Mouse (Mus musculus) c-Kit-negative CD71-positive TER-119-positive erythroid progenitor cells, embryonic 14.5 days (primary cell): ENCODE data around the gene Hoxb6.

Source experiments
- DNase-seq: peaks from one replicate; pipeline ENCODE4 v3.0.0-alpha.2; 2013; ENCODE audit warnings: low read depth, low spot score

Gene Hoxb6

DNA sequence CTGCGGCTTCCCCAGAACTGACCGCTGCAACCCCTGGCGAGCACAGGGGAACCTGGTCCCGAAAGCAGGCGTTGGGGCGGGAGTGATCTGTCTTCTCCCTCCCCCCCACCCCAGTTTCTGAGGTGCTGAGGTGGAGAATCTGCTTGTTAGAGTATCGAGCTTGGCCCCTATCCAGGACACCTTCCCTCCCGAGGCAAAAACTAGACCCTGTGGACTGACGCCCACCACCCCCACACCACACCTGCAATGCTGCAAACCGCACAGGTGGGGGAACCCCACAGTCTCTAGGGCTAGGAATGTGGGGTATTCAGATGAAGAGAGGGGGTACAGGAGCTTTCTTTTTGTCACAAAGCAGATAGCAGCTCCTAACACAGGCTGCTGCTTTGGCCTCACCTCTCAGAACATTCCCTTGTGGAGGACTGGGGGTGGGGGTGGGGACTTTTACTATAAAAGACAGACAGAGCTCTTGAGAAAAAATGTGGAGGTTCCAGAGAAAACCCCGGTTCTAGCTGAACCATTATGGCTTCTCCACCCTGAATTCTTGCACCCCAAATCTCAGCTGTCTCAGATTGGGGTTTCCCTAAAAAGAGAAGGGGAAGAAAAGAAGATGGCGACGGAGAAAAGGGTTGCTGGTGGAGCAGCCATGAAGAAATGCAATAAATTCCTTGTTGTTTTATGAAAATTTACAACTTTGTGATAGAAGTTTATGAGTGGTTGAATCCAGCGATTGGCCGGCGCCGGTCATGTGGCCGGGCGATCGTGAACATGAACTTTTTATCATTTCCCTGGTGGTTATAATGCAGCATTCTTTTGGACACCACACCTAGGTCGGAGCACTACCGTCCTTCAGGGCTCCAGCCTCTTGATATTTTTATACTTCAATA is at the start of gene Hoxb6:
Gene Hoxb6, plus strand, starts transcription at position 796 of the 884 bp plus-strand sequence.
- DNase-seq, result no peak

DNA sequence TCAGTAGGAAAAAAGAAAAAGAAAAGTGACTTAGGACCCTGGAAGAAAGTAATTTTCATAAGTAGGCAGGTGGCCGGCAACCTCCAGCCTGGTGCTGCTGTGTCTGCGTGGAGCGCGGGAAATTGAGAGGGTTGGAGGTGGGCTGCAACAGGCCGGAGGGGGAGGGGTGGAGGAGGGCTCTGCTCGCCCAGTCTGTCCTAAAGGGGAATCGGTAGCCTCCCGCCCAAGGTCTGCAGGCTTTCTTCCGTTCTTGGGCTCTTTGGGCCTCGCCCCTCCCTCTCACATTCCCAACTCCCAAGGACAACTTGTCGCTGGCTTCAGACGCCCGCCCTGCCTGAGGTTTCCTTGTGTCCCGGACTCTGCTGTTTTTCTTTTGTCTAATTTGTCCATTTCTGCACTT is 41.4 kb upstream of the Hoxb6 start:
- DNase-seq, result no peak

DNA sequence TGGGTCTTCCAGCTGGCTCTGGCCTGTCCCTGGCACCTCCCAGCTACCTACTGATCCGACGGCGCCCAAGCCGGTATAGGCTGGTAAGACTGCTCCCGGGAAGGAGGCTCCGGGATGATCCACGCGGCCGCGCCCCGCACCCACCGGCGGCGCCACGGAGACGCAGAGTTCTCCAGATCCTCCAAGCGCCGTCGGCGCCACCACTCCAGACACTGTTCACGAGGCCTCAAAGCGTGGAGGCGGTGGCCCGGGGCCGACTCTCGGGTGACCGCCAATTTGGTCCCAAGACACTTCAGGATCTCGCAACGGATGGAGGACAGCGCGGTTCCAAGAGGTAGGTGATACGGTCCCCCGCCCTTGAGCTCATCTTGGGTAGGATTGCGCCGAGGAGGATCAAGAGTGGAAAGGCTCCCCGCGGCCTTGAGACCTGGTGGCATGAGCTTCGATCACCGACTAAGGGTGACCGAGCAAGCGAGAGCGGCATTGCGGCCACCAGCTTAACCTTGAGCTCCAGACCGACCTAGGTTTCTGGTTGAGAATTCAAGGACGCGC is 40.7 kb upstream of the Hoxb6 start:
- no peak for DNase-seq

DNA sequence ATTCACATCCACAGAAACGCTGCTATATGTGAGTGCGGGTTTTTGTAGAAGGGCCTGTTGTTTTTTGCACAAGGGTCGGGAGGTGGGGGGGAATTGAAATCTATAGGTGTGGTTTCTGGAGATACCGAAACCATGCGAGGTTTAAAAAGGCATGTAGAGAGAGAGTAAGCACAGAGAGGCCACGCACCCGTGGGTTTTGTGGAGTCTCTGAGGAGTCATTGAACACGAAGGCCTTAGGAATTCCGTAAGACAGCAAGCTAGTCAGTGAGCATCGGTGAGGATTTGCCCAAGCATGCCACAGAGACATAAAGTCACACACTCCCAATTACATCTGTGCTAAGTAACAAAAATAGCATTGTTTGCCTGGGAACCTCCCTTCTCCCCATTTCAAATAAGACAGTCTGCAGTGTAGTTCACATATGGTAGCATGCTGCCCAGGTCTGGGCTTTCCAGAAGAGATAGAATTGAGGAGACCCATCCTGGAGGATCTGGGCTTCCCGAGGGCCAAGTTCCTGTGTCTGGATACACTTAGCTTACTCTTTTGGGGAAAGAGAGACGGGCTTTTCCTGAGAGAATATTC is 39.6 kb upstream of the Hoxb6 start:
- DNase-seq, result no peak

DNA sequence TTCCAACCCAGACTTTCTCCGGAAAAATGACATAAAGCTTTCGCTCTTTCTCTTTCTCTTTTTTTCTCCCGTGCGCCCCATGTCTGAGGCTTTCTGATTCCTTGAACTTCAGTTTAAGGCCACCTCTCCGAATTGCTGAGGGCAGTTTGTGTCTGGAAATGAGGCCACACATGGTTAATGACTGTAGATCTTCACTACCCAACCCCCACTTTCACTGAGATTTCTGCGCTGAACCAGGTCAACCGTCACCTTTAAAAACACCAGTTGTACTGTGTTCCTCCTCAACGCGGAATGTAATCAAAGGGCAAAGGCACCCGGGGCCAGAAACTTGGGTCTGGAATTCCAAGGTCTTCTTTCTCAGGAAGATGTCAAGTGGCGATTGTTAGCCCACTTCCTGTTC is 38.1 kb upstream of the Hoxb6 start:
- no peak for DNase-seq

DNA sequence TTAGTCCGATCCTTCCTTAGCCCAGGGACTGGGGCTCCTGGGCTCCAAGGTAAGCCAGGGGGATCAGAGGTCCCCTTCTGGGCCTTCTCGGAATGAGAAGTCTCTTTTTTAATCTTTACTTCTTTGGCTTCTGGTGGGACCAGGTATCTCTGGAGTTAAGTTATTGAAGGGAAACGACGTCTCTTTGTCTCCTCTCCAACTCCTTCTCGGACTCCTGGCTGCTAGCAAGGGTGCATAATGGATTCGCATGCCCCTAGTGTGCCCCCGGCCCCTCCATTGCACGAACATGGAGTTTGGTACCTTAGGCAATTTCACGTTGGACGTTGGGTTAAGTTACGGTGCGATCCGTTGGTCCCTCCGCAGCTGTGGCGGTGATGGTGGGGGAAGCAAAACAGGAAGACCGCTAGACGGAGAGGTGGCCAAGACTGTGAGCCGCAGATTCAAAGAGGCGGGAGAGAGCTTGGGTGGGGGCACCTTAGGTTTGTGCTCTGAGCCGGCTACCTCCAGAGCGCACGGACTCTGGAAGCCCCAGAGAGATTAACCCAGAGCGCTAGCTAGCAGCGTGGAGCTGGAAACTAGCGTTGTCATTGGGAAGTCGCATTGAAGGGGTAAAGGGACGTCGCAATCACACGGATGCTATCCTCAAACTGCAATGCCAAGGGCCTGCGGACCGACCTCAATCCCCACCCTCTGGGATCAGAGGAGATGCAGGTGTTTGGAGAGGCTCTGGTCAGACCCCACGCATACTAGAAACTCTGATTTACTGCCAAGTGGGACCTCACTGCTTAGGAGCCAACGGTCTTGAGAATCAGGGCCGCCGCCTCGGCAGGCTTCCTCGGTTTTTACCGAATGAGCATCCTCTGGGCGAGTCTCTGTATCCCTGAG is 36.9 kb upstream of the Hoxb6 start:
- no peak for DNase-seq

DNA sequence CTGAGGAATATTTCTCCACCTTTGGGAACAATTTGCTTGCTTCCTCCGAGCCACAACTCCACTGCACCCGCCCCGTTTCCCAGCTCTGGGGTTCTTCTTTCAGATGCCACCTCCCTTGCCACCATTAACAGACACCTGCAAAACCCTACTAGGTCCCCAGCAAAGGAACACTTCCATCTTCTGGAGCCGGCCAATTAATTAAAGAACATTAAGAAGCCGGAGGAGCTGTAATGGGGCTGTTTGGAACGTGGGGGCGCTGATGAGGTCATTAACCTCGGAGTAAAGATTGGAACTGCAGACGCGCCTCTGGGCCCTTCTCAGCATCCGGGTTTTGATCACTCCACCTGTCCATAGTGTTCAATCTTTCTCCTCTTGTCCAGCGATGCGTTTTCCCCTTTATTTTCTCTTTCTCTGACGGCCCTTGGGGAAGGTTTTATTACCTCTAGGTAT is 36.3 kb upstream of the Hoxb6 start:
- no peak for DNase-seq

DNA sequence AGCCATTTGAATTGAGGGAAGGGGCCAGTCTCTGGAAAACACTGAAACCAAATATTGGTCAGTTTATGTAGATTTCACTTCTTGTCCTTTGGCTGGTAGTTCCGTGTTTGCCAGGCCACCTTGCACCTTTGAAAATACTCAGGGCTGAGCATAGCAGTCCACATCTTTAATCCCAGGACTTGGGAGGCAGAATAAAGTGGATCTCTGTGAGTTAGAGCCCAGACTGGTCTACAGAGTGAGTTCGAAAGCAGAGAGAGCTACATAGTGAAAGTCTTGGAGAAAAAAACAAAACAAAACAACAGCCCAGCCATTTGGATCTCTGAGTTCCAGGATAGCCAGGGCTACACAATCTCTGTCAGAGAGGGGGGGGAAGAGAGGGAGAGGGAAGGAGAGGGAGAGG is 35.1 kb upstream of the Hoxb6 start:
- no peak for DNase-seq

DNA sequence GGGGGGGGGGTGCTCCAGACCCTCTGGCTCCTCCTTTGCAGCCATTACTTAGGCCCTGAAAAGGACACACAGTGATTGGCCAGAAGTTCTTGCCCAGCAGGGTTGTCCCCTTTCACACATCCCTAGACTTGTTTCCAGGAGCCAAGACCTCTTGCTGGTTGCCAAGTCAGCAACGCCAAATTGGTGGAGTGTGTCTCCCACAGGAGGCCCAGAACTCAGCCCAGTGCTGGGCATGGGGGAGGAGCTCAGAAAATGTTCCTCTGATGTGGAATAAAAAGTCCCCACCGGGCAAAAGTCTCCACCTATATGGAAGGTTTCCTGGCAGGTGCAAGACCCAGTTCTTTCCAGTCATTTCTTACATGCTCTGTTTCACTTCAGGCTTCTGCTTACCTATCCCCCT is 33.2 kb upstream of the Hoxb6 start:
- no peak for DNase-seq

DNA sequence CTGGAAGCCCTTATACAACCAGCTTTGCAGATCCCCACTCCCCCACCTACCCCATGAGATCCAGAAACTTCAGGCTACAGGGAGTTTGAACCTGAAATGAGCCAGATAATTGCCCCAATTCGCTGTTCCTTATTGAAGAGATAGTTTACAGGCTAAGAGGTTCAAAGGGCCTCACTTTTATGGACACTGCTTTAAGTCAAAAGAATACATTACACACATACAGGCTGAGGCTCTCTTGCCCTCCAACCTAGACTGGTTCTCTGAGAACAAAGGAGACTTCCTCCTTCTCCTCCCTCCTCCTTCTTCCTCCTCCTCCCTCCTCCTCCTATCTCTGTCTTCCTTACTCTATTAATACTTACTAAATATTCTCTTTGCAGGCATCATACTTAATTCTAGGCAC is 32.8 kb upstream of the Hoxb6 start:
- DNase-seq, result no peak

DNA sequence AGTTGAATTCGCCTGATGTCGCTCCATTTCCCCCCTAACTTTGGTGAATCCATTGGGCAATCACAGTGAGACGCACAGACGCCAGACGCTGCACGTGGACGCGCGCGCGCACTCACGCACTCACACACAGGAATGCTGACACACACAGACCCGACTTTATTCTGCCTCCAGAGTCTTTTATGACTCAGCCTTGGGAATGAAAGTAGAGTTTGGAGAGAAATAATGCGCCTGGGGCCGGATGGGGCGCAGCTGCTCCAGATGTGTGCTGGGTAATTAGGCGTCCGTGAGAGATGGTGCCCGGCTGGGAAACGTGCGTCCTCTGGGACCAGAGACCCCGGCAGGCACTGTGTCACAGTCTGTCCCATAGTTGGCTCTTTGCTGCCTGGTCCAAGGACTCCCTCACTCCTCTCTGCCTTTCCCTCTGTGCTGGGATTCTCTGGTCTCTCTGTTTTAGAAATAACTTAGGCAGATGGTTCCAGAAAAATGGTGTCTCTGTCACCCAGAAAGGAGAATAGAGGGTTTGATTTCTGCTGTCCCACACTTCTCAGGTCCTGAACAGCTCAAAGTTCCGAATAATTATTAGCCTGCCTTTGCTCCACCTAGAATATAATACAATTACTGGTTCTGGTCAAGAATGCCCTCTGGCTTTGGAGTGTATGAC is 31.8 kb upstream of the Hoxb6 start:
- DNase-seq, result no peak

DNA sequence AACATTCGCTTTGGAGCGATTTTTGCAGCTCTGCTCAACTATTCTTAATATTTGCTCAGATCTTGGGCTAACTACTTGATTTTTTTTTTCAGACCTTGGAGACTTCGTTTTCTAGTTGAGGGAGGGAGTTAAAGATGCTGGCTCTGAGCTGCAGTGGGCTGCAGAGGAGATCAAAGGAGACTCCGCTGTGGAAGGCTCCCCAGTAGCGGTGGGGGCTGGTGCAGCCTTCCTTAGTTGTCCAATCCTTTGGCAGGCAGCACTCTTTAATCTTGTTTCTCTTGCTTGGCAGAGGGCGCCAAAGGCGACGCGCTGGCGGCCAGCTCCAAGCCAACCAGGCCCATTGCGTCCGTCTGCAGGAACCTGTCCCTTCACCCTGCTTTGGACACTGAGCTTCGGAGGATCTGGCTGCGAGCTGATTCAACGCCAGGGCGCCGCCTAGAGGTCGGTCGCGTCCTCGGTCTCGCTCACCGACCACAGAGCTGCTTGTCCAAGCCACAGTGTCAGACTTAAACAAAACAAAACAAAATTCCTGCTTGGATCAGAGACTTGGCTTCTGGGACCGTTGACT is 30.9 kb upstream of the Hoxb6 start:
- no peak for DNase-seq

DNA sequence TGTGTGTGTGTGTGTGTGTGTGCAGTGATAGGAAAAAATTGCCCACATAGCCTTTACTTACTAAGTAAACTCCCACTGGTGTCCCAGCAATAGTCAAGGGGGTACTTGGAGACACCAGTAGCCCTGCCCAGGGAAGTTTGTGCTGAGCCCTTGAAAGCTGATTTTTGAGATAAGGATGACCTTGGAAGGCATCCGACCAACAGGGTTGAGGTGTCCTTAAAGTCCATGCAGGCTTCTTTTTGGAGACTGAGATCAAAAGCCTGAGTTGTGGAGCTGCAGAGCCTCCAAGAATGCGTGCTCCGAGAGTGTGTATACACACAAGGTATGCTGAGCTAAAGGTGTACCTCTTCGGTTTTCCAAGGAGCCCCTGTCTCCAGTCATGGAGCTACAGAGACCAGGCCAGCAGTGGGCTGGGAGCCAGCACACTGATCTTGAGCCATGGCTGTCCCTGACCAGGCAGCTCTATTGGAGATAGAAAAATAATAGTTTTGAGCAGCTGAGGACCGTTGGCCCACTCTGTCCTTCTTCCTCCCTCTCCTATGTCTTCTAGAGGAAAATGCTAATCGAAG is 29.9 kb upstream of the Hoxb6 start:
- DNase-seq, result no peak

DNA sequence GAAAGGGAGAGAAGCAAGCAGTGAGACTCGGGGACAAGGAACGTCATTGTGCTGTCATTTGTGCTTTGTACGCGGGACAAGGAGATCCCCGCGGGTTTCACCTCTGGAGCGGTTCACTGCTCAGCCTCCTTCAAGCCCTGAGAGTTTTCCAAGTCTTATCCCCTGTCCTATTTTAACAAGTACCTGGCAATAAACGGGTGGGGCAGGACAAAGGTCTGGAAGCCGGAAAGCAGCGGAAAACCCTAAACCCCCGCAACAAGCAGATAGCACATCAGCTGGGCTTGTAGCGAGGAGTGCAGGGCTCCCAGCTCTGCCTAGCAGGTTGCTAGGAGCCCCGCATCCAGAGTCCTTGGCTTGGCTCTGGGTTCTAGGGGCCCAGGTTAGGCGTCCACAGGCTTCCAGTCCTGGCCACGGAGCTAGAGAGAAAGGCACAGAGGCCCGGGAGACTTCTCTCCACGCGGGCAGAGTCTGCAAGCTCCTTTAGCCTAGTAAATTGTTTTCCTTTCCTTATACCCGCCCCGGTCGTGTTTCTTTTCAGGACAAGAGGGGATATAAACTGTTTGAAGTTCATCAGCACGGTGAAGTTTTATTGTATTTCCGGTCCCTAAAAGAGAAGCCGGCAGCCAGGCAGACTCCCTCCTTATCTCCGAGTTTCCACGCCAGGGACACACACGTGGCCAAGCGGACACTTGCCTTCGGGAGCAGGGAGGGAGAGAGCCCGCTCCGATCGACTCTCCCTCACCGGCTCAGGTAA is 28.5 kb upstream of the Hoxb6 start:
- no peak for DNase-seq

DNA sequence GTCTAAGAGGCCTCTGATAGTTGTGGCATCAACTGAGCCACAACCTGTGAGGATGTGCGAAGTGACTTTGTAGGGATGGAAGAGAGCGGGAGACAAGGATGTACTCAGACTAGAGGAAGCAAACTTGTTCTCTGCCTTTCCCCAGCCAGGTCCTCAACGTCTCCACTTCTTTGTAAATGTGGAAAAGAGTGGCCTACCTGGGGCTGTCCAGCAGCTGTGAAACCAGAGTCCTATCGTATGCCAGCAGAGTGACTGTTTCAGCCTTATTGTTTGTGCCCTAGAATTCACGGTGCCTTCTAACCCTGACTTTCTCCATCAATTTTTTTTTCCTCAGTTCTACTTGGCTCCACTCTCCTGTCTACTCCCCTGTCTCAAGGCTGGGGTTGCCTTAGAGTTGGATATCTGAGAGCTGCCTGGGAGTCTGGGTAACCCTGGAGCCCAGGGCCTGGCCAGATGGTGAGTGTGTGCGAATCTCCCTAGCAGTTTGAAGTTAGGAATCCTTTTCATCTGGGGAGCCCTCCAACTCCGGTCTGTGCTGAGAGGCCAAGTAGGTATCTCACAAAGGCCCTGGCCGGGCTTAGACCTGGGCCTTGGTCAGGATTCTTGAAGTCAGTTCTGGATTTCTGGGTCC is 27.8 kb upstream of the Hoxb6 start:
- no peak for DNase-seq

DNA sequence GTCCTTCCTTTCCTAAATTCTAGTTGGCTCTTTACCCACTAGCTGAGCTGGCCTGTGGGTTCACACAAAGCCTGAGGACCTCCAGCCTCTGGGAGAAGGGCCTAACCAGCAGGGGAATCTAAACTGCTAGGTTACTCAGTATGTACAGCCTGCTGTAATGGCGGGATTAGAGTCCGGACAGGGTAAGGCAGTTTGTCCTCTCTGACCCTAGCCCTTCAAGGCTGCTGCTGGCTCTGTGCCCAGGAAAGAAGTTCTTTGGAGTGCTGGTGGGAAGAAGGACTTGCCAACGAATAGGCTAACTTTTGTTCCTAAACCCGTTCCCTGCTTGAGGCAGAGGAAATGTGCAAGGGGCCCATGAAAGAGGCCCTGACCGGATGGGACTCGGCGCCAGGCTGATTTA is 26.3 kb upstream of the Hoxb6 start:
- no peak for DNase-seq

DNA sequence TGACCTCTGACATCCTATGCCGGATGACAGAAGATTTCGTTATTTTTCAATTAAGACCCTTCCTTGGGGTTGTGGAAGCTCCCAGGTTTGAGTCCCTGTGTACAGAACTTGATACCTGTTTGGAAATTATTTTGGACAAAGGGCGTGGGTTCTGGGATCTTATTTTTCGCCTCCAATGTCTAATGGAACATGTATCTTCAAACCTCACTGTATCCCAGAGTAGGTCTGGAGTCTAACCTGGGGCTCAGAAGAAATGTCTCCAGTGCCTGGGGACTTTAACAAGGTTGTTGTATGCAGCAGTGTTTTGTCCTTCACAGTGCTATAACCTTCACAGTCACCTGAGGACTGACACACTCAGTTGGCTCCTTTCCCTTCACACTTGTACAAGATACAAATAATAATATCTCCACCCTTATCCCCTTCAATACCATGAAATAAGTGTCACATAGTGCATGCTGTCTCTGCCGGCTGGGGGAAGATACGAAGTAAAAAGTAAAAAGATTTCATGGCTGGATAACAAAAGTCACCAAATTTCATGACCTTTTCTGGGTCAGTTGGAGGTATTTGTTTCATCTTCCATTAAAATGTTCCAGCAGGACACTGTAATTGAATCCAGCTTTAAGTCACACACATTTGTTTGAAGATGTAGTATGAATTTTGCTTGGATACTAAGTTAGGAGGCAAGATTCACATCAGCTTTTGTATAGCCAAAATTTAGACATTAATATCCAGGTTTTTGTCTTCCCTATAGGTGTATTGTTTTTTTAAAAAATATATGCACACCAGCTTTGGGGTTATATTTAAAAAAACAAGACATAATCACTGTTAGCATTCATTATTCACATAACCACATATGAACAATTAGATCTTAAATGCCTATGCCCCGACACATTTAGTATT is 25.0 kb upstream of the Hoxb6 start:
- no peak for DNase-seq

DNA sequence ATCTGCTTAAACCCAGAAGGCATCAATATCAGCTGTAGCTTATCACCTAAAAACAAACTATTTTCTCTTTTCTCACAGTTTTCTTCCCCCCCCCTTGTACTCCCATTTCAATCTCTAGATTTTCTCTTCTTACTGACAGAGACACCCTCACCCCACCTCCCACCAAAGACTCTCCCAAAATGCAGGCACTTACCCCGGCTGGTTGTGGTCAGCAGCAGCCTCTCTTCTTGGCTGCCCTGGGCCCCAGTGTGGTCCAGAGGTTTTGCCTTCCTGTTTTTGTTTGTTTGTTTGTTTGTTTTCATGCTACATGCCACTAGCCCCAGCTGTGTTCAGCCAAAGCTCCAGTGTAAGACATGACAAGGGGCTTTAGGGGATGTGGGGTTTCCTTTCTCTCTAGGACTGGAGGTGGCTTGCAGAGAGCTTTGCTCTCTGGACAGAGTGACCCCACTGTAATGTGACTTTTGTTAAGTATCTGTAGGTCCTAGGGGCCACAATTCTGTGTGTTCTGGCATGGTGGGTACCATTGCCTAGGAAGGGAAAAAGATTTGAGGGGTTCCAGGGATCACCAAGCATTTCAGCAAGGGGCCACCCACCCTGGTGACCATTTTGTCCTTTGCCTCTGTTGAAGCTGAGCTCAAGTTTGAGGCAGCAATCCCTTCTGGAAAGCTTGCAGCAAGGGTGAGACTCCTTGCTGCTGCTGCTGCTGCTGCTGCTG is 24.1 kb upstream of the Hoxb6 start:
- DNase-seq, result no peak
